ENCODE assay signal across 8 mouse cellular contexts in genomic region chr11:62575297-62575658, GRCm38 (mm10). TPM values are rescaled to one million over a fixed set of nuclear protein-coding genes. Genes with fewer than 3 reads are reported as not detected.
DNase-seq lines count a peak whose midpoint lies in the region; ATAC-seq and TF ChIP-seq lines count a peak whose summit lies in the region.

No protein-coding gene starts in this region.

- peak overlapping the region; percentile 81 for H3K27ac ChIP-seq in hindbrain, embryonic 10.5 days
- H3K27ac ChIP-seq in lung, postnatal 0 days (ENCODE audit: low read length) = no peak overlapping the region

- WGBS in hindbrain, embryonic 10.5 days = 5% methylated on average over 9 of the region's 9 CpGs
- 0% methylated on average over 9 of the region's 9 CpGs for WGBS in lung, postnatal 0 days

- H3K9me3 ChIP-seq in hindbrain, embryonic 10.5 days = no peaks in the 10 kb centered on the region
- H3K9me3 ChIP-seq in lung, postnatal 0 days (ENCODE audit: low read length) = no peaks in the 10 kb centered on the region

- 0 out of 2 replicates have a peak, but pooled peaks have one; percentile 9 for TF ChIP-seq EP300 in lung, postnatal 0 days (IDR thresholded peaks at IDR 0.05)

- H3K9ac ChIP-seq in lung, postnatal 0 days (replicated peaks; ENCODE audit: low read depth) = peak overlapping the region; percentile 16; the same call in 1 of the 2 replicates

- peak; percentile 64 for DNase-seq in MEL-GATA-1-ER (ENCODE audit: extremely low read depth, low read depth)
- peak; percentile 91 for DNase-seq in cerebellum, adult 8-10 months
- peak; percentile 90 for DNase-seq in hindbrain, embryonic 10.5 days (ENCODE audit: low spot score)
- DNase-seq in layer of hippocampus, adult 9-11 months = peak; percentile 79
- peak; percentile 87 for DNase-seq in lung, postnatal 0 days (ENCODE audit: low spot score)
- peak; percentile 85 for DNase-seq in ovary, postnatal 14 days (ENCODE audit: low spot score)
- peak; percentile 76 to 88 for DNase-seq in thymus, postnatal 10 days (ENCODE audit: low spot score in 2 of 2)

- peaks cover 17% of the 10 kb centered on the region for H3K4me1 ChIP-seq in hindbrain, embryonic 10.5 days (replicated peaks)
- H3K4me1 ChIP-seq in lung, postnatal 0 days (ENCODE audit: insufficient read depth, low read depth, low read length) = no peaks in the 10 kb centered on the region

- H3K36me3 ChIP-seq in hindbrain, embryonic 10.5 days = no peaks in the 10 kb centered on the region
- H3K36me3 ChIP-seq in lung, postnatal 0 days (ENCODE audit: insufficient read depth, low read length) = no peaks in the 10 kb centered on the region

- peak; percentile 95 for TF ChIP-seq CTCF in lung, postnatal 0 days (IDR thresholded peaks at IDR 0.05)

- H3K4me2 ChIP-seq in lung, postnatal 0 days (replicated peaks; ENCODE audit: low read depth, low read length) = peak overlapping the region; percentile 93

- ATAC-seq in frontal cortex, adult (ENCODE audit: low TSS enrichment) = peak; percentile 64
- peak; percentile 81 for ATAC-seq in lung, postnatal 0 days

- peaks cover 16% of the 10 kb centered on the region for H3K27me3 ChIP-seq in hindbrain, embryonic 10.5 days (ENCODE audit: insufficient read depth, poor library complexity, severe bottlenecking)
- no peaks in the 10 kb centered on the region for H3K27me3 ChIP-seq in lung, postnatal 0 days (replicated peaks; ENCODE audit: insufficient read depth, low read length)

- H3K4me3 ChIP-seq in hindbrain, embryonic 10.5 days = peak overlapping the region; percentile 69
- H3K4me3 ChIP-seq in lung, postnatal 0 days (ENCODE audit: low read depth, low read length) = peak overlapping the region; percentile 46

RNA-seq across cellular contexts. Expression of gene Trpv2, which starts 1.0 kb away (rescaled TPM):
- 6.2 and 6.5 TPM in 2 replicates for polyA plus RNA-seq in hindbrain, embryonic 10.5 days (2016; fragmentation: Nextera tagmentation; extraction: Ambion mirVana)
- 6.1 and 6.2 TPM in 2 replicates for polyA plus RNA-seq in lung, postnatal 0 days (2015; fragmentation: Nextera tagmentation; extraction: Ambion mirVana)

RNA-seq across cellular contexts. Expression of gene Ubb, which starts 24.3 kb away (rescaled TPM):
- 3,368 and 3,918 TPM in 2 replicates for polyA plus RNA-seq in hindbrain, embryonic 10.5 days (2016; fragmentation: Nextera tagmentation; extraction: Ambion mirVana)
- polyA plus RNA-seq in lung, postnatal 0 days (2015; fragmentation: Nextera tagmentation; extraction: Ambion mirVana) = 2,346 and 2,640 TPM in 2 replicates

RNA-seq across cellular contexts. Expression of gene Cenpv, which starts 36.2 kb away (rescaled TPM):
- polyA plus RNA-seq in hindbrain, embryonic 10.5 days (2016; fragmentation: Nextera tagmentation; extraction: Ambion mirVana) = 27.8 and 39.0 TPM in 2 replicates
- polyA plus RNA-seq in lung, postnatal 0 days (2015; fragmentation: Nextera tagmentation; extraction: Ambion mirVana) = 5.4 and 6.4 TPM in 2 replicates
